Mouse (Mus musculus): Measurements from ENCODE around the gene Ano8.

Ano8 gene

GRCm38 (mm10) chr8:71485142-71486135 lies at the start of gene Ano8:
Gene Ano8 (minus strand): TSS chr8:71485963.
- peak; percentile 91 for DNase-seq

- peak; percentile 28 for DNase-seq
These were observed 48.6 kb upstream of the Ano8 start for GRCm38 (mm10) chr8:71534263-71534810.

GRCm38 (mm10) chr8:71530735-71531467 lies 45.1 kb upstream of the Ano8 start:
- peak; percentile 67 for DNase-seq

DNA sequence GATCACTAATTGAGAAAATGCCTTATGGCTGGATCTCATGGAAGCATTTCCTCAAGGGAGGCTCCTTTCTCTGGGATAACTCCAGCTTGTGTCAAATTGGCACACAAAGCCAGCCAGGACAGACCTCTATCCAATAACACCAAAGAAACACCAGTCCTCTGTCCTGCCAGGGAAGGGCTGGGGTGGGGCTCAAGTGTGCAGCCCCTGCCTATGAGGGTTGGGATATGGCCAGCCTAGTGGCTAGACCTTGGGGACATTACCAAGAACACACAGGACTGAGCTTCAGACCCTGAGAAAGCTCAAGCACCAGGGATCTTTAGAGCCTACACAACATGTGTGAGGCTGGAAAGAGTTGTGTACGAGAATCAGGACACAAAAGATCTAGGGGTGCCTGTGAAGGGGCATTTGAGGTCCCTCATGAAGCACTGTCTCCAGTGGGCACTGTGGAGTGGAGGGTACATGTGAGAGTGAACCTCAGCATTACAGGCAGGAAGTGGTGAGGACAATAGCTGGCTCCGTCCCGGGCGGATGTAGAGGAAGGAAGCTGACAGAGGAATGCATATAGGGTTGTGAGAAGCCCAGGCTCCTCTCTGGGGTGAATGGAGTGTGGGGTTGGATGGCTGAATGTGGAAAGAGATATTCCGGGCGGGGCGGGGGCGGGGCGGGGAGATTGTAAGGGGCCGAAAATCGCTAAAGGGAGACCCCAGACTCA lies 42.8 kb upstream of the Ano8 start:
- DNase-seq = peak; percentile 73

GRCm38 (mm10) chr8:71527162-71527870 lies 41.6 kb upstream of the Ano8 start:
- DNase-seq = no peak

DNA sequence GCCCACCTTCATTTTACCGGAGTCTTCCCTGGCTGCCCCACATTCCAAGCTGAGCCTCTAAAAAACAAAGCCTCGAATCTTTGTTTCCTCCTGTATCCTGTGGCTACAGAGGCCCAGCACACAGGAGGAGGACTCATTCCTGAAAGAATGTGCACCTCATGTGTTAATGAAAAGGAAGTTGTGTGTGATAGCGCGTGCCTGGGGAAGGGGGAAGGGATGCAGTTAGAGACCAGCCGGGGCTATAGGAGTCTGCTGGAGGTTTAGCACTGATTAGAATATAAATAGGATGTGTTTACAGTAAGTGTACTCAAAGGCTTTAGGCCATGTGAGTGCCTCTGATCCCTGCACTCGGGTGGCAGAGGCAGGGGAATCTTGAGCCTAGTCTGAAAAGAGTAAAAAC lies 40.5 kb upstream of the Ano8 start:
- peak; percentile 37 for DNase-seq

DNA sequence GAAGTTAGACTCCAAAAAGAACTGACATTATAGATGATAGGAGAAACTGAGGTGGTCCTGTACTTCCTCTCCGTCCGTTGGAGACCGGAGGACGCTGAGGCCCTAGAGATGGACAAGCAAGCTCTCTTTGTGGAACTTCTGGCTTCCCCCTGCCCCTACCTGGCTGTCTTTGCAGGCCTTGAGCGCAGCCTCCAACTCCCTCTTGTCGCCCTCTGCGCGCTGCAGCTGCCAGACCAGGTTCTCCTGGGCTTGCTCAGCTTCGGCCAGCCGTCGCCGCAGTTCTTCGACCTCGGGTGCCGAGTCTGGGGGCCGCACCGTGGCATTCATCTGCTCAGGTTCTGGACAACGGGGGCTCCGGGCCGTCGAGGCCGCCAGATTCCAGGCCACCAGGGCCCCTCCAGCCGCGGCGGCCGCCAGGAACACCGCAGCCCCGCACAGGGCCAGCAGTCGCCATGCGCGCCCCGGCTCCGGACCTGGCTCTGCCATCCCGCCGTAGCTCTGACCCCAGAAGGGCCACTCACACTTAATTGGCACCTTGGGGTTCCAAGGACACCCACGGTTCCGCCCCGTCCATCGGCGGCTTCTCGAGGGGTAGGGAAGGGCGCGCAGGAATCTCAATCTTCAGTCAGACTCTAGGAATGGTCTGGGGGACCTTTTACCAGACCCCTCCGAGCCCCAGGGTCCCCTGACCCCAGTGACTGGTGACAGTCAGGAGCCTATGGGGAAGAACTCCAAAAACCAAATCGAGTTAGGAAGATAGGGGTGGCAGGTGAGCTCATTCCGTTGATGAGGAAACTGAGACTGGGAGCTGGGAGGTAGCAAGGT lies 39.7 kb upstream of the Ano8 start, which contains the start of gene Ccdc194:
Ccdc194 (minus strand) TSS at position 486 of the 825 bp plus-strand sequence.
- no peak for DNase-seq

DNA sequence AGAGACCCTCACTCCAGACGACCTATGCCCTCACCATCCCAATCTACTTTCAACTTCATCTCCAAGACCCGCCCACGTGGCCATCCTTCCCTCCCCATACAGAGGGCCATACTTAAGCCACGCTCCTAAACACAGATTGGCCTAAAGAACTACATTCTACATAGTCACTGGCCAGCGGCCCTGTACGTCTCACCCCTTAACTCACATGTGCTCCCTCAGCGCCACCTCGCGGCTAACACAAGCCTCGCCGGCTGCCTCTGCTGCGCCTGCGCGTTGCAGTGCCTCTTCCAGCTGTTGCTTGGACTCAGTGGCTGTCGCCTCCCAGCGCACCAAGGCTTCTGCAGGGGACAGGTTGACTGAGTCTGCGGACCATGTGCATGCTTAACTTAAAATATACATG lies 35.9 kb upstream of the Ano8 start:
- DNase-seq = peak; percentile 98

- DNase-seq = peak; percentile 84
These were observed 33.5 kb upstream of the Ano8 start for GRCm38 (mm10) chr8:71519037-71519825.

- DNase-seq = peak; percentile 45
These were observed 31.0 kb upstream of the Ano8 start for GRCm38 (mm10) chr8:71516786-71517185.

DNA sequence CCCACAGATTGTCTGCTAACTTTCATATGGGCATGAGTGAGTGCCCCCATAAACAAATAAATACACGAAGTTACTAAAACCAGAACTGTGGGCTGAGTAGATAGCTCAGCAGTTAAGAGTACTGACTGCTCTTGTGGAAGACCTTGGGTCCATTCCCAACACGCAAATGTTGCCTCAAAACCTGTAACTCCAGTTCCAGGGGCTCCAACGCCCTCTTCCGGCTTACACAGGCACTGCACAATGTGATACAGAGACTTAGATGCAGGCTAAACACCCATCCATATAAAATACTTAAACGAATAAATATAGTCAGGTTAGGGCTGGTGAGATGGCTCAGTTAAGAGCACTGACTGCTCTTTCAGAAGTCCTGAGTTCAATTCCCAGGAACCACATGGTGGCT lies 29.3 kb upstream of the Ano8 start:
- no peak for DNase-seq

DNA sequence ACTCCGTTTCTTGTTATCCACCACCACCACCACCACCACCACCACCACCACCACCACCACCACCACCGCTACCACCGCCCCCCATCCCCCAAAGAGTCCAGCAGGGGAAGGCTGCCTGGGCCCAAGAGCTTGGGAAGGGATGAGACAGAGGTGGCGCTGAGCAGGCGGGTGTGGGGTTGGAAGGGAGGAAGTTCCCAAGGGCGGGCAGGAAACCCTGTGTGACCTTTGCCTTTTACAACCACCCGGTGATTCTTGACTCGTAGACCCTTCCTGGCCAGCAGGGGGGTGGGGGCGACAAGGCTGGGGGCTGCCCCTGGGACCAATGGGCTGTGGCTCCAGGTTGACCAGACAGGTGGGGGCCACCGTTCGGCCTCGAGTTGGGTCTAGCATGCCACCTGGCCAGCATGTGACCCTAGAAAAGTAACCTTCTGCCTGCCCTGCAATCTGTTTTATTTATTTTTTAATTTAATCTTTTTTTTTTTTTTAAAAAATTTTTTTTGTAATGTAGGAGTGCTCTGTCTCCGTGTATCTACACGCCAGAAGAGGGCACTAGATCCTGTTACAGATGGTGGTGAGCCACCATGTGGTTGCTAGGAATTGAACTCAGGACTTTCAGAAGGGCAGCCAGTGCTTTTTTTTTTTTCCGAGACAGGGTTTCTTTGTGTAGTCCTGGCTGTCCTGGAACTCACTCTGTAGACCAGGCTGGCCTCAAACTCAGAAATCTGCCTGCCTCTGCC lies 27.4 kb upstream of the Ano8 start:
- DNase-seq = peak; percentile 63

- peak; percentile 64 for DNase-seq
These were observed 25.9 kb upstream of the Ano8 start, which contains the start of gene Plvap for GRCm38 (mm10) chr8:71511644-71512043. Gene Plvap (minus strand): TSS chr8:71511752.

DNA sequence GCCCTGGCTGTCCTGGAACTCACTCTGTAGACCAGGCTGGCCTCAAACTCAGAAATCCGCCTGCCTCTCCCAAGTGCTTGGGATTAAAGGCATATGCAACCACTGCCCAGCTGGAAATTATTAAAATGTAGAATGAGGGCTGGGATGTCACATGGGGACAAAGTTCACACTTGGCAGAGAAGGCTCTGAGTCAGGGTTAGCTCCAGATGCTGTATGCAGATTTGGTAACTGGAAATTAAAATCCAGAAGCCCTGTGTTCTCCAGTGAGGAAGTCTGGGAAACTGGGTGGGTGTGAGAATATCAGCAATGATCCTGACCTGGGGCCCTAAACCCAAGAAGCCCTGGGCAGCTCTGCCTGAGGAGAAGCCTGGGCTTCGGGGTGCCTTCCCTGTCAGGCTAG lies 23.6 kb upstream of the Ano8 start:
- no peak for DNase-seq

GRCm38 (mm10) chr8:71507589-71508104 lies 21.9 kb upstream of the Ano8 start:
- DNase-seq = peak; percentile 91

GRCm38 (mm10) chr8:71505979-71506378 lies 20.2 kb upstream of the Ano8 start:
- no peak for DNase-seq

DNA sequence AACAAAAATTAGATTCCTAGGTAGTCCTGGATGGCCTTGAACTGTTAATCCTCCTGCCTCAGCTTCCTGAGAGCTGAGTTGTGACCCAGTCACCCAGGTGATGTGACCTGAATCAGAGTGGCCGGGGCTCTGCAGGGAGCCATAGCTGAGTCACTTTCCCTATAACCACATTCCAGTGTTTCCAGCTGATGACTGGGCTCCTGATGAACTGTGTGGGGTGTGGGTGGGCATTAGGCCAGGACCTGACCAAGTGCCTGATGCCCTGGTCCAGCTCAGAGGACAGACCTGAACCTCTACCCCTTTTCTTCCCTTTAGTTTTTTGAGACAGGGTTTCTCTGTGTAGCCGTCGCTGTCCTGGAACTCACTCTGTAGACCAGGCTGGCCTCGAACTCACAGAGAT lies 19.6 kb upstream of the Ano8 start:
- DNase-seq = no peak

GRCm38 (mm10) chr8:71504349-71504748 lies 18.6 kb upstream of the Ano8 start:
- DNase-seq = no peak

All from kidney, postnatal 10 days (tissue).